Mouse (Mus musculus) monocyte, adult 2 months (primary cell): Measurements from ENCODE around the gene Lysmd4.
A peak's percentile ranks its signal among the peaks of the same experiment; 100 is the strongest.

Experiments used
- DNase-seq, 2 experiments: peaks; one replicate each; pipeline ENCODE4 v3.0.0; 2022; ENCODE audit warnings: low spot score in 2 of 2, low read depth in 1 of 2

The Lysmd4 gene

GRCm38 (mm10) chr7:67222220-67222862 is at the start of gene Lysmd4:
Gene Lysmd4, plus strand, starts transcription at chr7:67222544.
- peak; percentile 85 to 90 for DNase-seq

- no peak for DNase-seq
Measured at GRCm38 (mm10) chr7:67173522-67174195, 48.7 kb upstream of the Lysmd4 start.

- DNase-seq: no peak
Measured at GRCm38 (mm10) chr7:67183786-67184185, 38.6 kb upstream of the Lysmd4 start.

- DNase-seq: no peak
Measured at GRCm38 (mm10) chr7:67199412-67199811, 22.9 kb upstream of the Lysmd4 start.

- DNase-seq: no peak
Measured at GRCm38 (mm10) chr7:67203625-67204024, 18.7 kb upstream of the Lysmd4 start.

- no peak for DNase-seq
Measured at GRCm38 (mm10) chr7:67205734-67206425, 16.5 kb upstream of the Lysmd4 start.

- DNase-seq: no peak
Measured at GRCm38 (mm10) chr7:67206496-67206895, 15.8 kb upstream of the Lysmd4 start.

GRCm38 (mm10) chr7:67207701-67208100 is 14.6 kb upstream of the Lysmd4 start:
- no peak for DNase-seq

- no peak for DNase-seq
Measured at GRCm38 (mm10) chr7:67208317-67208716, 14.0 kb upstream of the Lysmd4 start.

GRCm38 (mm10) chr7:67210004-67210833 is 12.1 kb upstream of the Lysmd4 start:
- DNase-seq: no peak

GRCm38 (mm10) chr7:67211341-67211740 is 11.0 kb upstream of the Lysmd4 start:
- no peak for DNase-seq

- DNase-seq: no peak
Measured at GRCm38 (mm10) chr7:67211971-67212370, 10.4 kb upstream of the Lysmd4 start.

GRCm38 (mm10) chr7:67213589-67213988 is 8.8 kb upstream of the Lysmd4 start:
- DNase-seq: no peak

GRCm38 (mm10) chr7:67216351-67216750 is 6.0 kb upstream of the Lysmd4 start:
- no peak for DNase-seq

- DNase-seq: peak in 1 of 2 experiments; percentile 43
Measured at GRCm38 (mm10) chr7:67217025-67217424, 5.3 kb upstream of the Lysmd4 start.

- DNase-seq: no peak
Measured at GRCm38 (mm10) chr7:67225943-67226625, 3.7 kb downstream of the Lysmd4 start.

GRCm38 (mm10) chr7:67227538-67227937 is 5.2 kb downstream of the Lysmd4 start:
- DNase-seq: no peak

- DNase-seq: no peak
Measured at GRCm38 (mm10) chr7:67228390-67228789, 6.0 kb downstream of the Lysmd4 start.

GRCm38 (mm10) chr7:67228891-67229602 is 6.7 kb downstream of the Lysmd4 start:
- no peak for DNase-seq

GRCm38 (mm10) chr7:67229701-67230100 is 7.4 kb downstream of the Lysmd4 start:
- DNase-seq: no peak
